Mouse (Mus musculus) hindbrain, embryonic 11.5 days (tissue): ENCODE results near the gene Edn1. TPM values are rescaled to one million over a fixed set of nuclear protein-coding genes. Genes with fewer than 3 reads are reported as not detected.
A peak's percentile ranks its signal among the peaks of the same experiment; 100 is the strongest.

ENCODE experiments used
- ATAC-seq: fragments of 200-750 bp; cut with Nextera tagmentation; 2 replicates; pipeline ENCODE4 v1.8.0; 2017; ENCODE audit warnings: mild to moderate bottlenecking, moderate TSS enrichment, moderate library complexity; ENCODE audit not compliant: low FRiP score
- DNase-seq: peaks from one replicate; pipeline ENCODE4 v3.0.0-alpha.2; 2015; ENCODE audit warnings: low spot score
- H3K27ac ChIP-seq: fragments of 300-500 bp; sonication (generic); 2 replicates; pipeline ENCODE4 v1.5.1; 2014; ENCODE audit warnings: mild to moderate bottlenecking, low read depth, low read length
- H3K27me3 ChIP-seq: fragments of 300-500 bp; sonication (generic); 2 replicates; pipeline ENCODE4 v1.6.1; 2014; ENCODE audit warnings: mild to moderate bottlenecking, low read length, moderate library complexity, mixed read lengths; ENCODE audit not compliant: control insufficient read depth, insufficient read depth
- H3K36me3 ChIP-seq: fragments of 300-500 bp; sonication (generic); 2 replicates; pipeline ENCODE4 v1.6.1; 2014; ENCODE audit warnings: mild to moderate bottlenecking, low read length, moderate library complexity, mixed read lengths; ENCODE audit not compliant: control insufficient read depth, insufficient read depth
- H3K4me1 ChIP-seq: fragments of 300-500 bp; sonication (generic); replicated peaks from 2 replicates; pipeline ENCODE4 v1.6.1; 2014; ENCODE audit warnings: low read length, mixed read lengths; ENCODE audit not compliant: control insufficient read depth, insufficient read depth
- H3K4me2 ChIP-seq: fragments of 300-500 bp; sonication (generic); replicated peaks from 2 replicates; pipeline ENCODE4 v1.6.1; 2014; ENCODE audit warnings: mild to moderate bottlenecking, low read depth, low read length
- H3K4me3 ChIP-seq: fragments of 300-500 bp; sonication (generic); 2 replicates; pipeline ENCODE4 v1.5.1; 2014; ENCODE audit warnings: low read depth, low read length
- H3K9ac ChIP-seq: fragments of 300-500 bp; sonication (generic); 2 replicates; pipeline ENCODE4 v1.6.1; 2014; ENCODE audit warnings: low read depth, low read length
- H3K9me3 ChIP-seq: fragments of 300-500 bp; sonication (generic); 2 replicates; pipeline ENCODE4 v1.6.1; 2016; ENCODE audit warnings: low read length; ENCODE audit not compliant: control insufficient read depth
- WGBS: fragments of 180-500 bp; shearing (Covaris S2); extraction: QIAGEN DNeasy Blood & Tissue Kit; methylation state at CpG from one replicate; pipeline ENCODE4 v1.1.7; 2014; 5-methylcytosine and 5-hydroxymethylcytosine counted together
- polyA plus RNA-seq: library from polyadenylated mRNA; unstranded; fragments of >200 nt; fragmentation: Nextera tagmentation; extraction: Ambion mirVana; gene quantifications from 2 replicates; pipeline ENCODE4 v1.2.1, GENCODE M21; 2014

The Edn1 gene
- polyA plus RNA-seq, 1 experiment from 2014 or later: 2.1 TPM

- no peak overlapping the region for H3K4me2 ChIP-seq
- no peak for ATAC-seq
- DNase-seq: no peak
- H3K9me3 ChIP-seq: no peaks in the 10 kb centered on the region
- peaks cover 16% of the 10 kb centered on the region for H3K27me3 ChIP-seq
- no peak overlapping the region for H3K9ac ChIP-seq
- no peak overlapping the region for H3K27ac ChIP-seq
- H3K4me3 ChIP-seq: no peak overlapping the region
- 75% methylated on average over 14 of the region's 14 CpGs for WGBS
- no peaks in the 10 kb centered on the region for H3K4me1 ChIP-seq
- H3K36me3 ChIP-seq: no peaks in the 10 kb centered on the region
These were observed 5.9 kb downstream of the Edn1 start for GRCm38 (mm10) chr13:42306870-42307800.

GRCm38 (mm10) chr13:42308368-42309103 is 7.3 kb downstream of the Edn1 start:
- H3K4me2 ChIP-seq: no peak overlapping the region
- H3K4me3 ChIP-seq: no peak overlapping the region
- H3K27me3 ChIP-seq: peaks cover 4% of the 10 kb centered on the region; the same call in 1 of the 2 replicates
- WGBS: 71% methylated on average over 16 of the region's 16 CpGs
- DNase-seq (no peak), ATAC-seq (no peak)
- H3K27ac ChIP-seq: no peak overlapping the region
- no peaks in the 10 kb centered on the region for H3K4me1 ChIP-seq
- H3K9me3 ChIP-seq: no peaks in the 10 kb centered on the region
- no peaks in the 10 kb centered on the region for H3K36me3 ChIP-seq
- H3K9ac ChIP-seq: no peak overlapping the region

GRCm38 (mm10) chr13:42309804-42310203 is 8.5 kb downstream of the Edn1 start:
- Histone ChIP-seq H3K4me1 (no peaks in the 10 kb centered on the region), H3K4me2 (no peak overlapping the region), H3K27ac (no peak overlapping the region), H3K9me3 (no peaks in the 10 kb centered on the region), H3K36me3 (no peaks in the 10 kb centered on the region), H3K9ac (no peak overlapping the region), H3K4me3 (no peak overlapping the region), H3K27me3 (no peaks in the 10 kb centered on the region)
- 39% methylated on average over 11 of the region's 11 CpGs for WGBS
- DNase-seq (peak; percentile 21), ATAC-seq (no peak)

- DNase-seq (no peak), ATAC-seq (no peak)
- no peaks in the 10 kb centered on the region for H3K9me3 ChIP-seq
- H3K27ac ChIP-seq: no peak overlapping the region
- H3K4me3 ChIP-seq: no peak overlapping the region
- WGBS: 74% methylated on average over 1 of the region's 1 CpGs
- no peak overlapping the region for H3K9ac ChIP-seq
- no peak overlapping the region for H3K4me2 ChIP-seq
- no peaks in the 10 kb centered on the region for H3K27me3 ChIP-seq
- H3K36me3 ChIP-seq: no peaks in the 10 kb centered on the region
- H3K4me1 ChIP-seq: no peaks in the 10 kb centered on the region
These were observed 14.4 kb downstream of the Edn1 start for GRCm38 (mm10) chr13:42315628-42316027.

- ATAC-seq: no peak
- 90% methylated on average over 4 of the region's 4 CpGs for WGBS
- no peak overlapping the region for H3K9ac ChIP-seq
- no peak overlapping the region for H3K4me2 ChIP-seq
- H3K9me3 ChIP-seq: no peaks in the 10 kb centered on the region
- no peak for DNase-seq
- H3K4me1 ChIP-seq: no peaks in the 10 kb centered on the region
- no peaks in the 10 kb centered on the region for H3K36me3 ChIP-seq
- H3K27me3 ChIP-seq: no peaks in the 10 kb centered on the region
- H3K27ac ChIP-seq: no peak overlapping the region
- no peak overlapping the region for H3K4me3 ChIP-seq
These were observed 16.5 kb downstream of the Edn1 start for GRCm38 (mm10) chr13:42317808-42318207.

GRCm38 (mm10) chr13:42328576-42328975 is 27.3 kb downstream of the Edn1 start:
- ATAC-seq (no peak), DNase-seq (no peak)
- Histone ChIP-seq H3K27me3 (no peaks in the 10 kb centered on the region), H3K4me1 (no peaks in the 10 kb centered on the region), H3K36me3 (no peaks in the 10 kb centered on the region), H3K4me2 (no peak overlapping the region), H3K4me3 (no peak overlapping the region), H3K9ac (no peak overlapping the region), H3K9me3 (no peaks in the 10 kb centered on the region; the same call in 1 of the 2 replicates), H3K27ac (no peak overlapping the region)
- 90% methylated on average over 2 of the region's 2 CpGs for WGBS

GRCm38 (mm10) chr13:42331104-42331503 is 29.8 kb downstream of the Edn1 start:
- H3K27me3 ChIP-seq: no peaks in the 10 kb centered on the region
- no peak overlapping the region for H3K9ac ChIP-seq
- H3K36me3 ChIP-seq: no peaks in the 10 kb centered on the region
- ATAC-seq (no peak), DNase-seq (no peak)
- 93% methylated on average over 2 of the region's 2 CpGs for WGBS
- H3K4me1 ChIP-seq: no peaks in the 10 kb centered on the region
- H3K9me3 ChIP-seq: no peaks in the 10 kb centered on the region; the same call in 1 of the 2 replicates
- H3K27ac ChIP-seq: no peak overlapping the region
- no peak overlapping the region for H3K4me2 ChIP-seq
- H3K4me3 ChIP-seq: no peak overlapping the region

- 85% methylated on average over 3 of the region's 3 CpGs for WGBS
These were observed 33.7 kb downstream of the Edn1 start for GRCm38 (mm10) chr13:42334981-42335380.

More at GRCm38 (mm10) chr13:42334981-42335380, 33.7 kb downstream of the Edn1 start:
- Histone ChIP-seq H3K4me3 (no peak overlapping the region), H3K4me1 (no peaks in the 10 kb centered on the region), H3K27me3 (no peaks in the 10 kb centered on the region), H3K4me2 (no peak overlapping the region), H3K27ac (no peak overlapping the region), H3K9ac (no peak overlapping the region), H3K9me3 (no peaks in the 10 kb centered on the region), H3K36me3 (no peaks in the 10 kb centered on the region)
- ATAC-seq (no peak), DNase-seq (no peak)
